Mouse (Mus musculus): ENCODE data around the gene Alg2. TPM values are rescaled to one million over a fixed set of nuclear protein-coding genes. Genes with fewer than 3 reads are reported as not detected.

Gene Alg2
- polyA plus RNA-seq, 1 experiment from 2014 or later, result 205 TPM

DNA sequence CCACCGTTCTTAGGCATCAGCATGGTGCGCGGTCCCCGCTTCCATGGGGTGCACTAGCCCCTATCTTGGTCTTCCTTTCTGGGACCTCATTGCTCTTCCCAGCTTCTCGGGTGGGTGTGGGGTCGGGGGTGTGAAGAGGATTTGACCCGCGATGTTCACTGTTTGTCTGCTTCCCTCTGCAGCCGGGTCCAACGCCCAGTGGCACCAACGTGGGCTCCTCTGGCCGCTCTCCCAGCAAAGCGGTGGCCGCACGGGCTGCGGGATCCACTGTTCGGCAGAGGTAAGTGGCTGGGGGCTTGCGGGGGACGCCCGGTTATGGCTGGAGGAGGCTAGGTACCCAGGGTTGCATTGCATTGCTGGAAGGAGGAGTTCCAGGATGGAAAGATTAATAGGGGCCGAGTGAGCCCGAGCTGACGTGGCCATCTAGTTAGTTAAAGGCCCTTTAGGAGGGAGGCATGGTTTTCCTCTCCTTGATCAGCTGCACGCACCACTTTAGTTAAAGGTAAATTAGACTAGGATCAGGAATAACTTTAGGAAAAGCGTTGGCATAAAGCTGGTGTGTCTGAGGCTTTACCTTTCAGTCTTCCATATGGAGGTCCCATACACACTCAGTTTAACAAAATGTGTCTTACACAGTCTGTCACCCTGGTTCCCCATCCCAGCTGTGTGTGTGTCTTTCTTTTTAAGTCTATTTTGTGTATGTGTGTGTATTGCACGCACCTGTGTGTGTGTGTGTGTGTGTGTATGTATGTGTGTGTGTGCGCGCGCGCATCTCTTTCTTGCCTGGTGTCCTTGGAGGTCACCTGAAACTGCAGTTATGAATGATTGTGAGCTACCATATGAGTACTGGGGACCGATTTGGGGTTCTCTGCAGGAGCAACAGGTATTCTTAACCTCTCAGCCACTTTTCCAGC is 854 bp upstream of the Alg2 start:
- Histone ChIP-seq H3K9me3 (replicated peaks; ENCODE audit: control insufficient read depth, low read length) (no peaks in the 10 kb centered on the region), H3K4me3 (ENCODE audit: low read depth, low read length) (peak overlapping the region; percentile 68), H3K4me2 (ENCODE audit: low read length) (peak overlapping the region; percentile 54), H3K27me3 (replicated peaks; ENCODE audit: control insufficient read depth, insufficient read depth, low read length) (no peaks in the 10 kb centered on the region), H3K4me1 (ENCODE audit: control insufficient read depth, insufficient read depth, low read length) (peaks cover 14% of the 10 kb centered on the region), H3K27ac (ENCODE audit: low read depth, low read length) (peak overlapping the region; percentile 97), H3K36me3 (ENCODE audit: control insufficient read depth, insufficient read depth, low read length) (peaks cover 58% of the 10 kb centered on the region), H3K9ac (ENCODE audit: low read length) (peak overlapping the region; percentile 83)
- 13% methylated on average over 31 of the region's 31 CpGs for WGBS
- ATAC-seq, result no peak; the same call in 1 of the 2 replicates
- no peak for DNase-seq (ENCODE audit: low spot score)

DNA sequence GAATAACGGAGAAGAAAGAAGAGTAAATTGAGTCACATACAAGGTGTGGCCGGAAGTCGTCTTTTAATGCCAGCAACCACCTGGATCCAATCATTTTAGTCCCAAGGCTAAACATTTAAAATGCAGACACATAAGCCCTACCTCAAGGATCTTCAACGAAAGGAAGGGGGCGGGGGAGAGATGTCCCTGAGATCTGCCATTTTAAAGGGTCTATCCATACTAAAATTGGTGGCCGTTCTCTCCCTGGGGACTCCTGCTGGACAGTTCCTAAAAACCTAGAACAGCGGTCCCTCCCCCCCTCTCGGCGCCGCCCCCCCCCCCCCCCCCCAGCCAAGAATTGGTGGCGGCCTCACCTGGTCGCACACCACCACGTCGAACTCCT is 556 bp downstream of the Alg2 start:
- H3K27ac ChIP-seq (ENCODE audit: low read depth, low read length), result peak overlapping the region; percentile 97
- H3K4me3 ChIP-seq (ENCODE audit: low read depth, low read length), result peak overlapping the region; percentile 68
- no peaks in the 10 kb centered on the region; the same call in 1 of the 2 replicates for H3K9me3 ChIP-seq (replicated peaks; ENCODE audit: control insufficient read depth, low read length)
- peaks cover 14% of the 10 kb centered on the region for H3K4me1 ChIP-seq (ENCODE audit: control insufficient read depth, insufficient read depth, low read length)
- H3K4me2 ChIP-seq (ENCODE audit: low read length), result peak overlapping the region; percentile 54
- H3K36me3 ChIP-seq (ENCODE audit: control insufficient read depth, insufficient read depth, low read length), result peaks cover 61% of the 10 kb centered on the region
- DNase-seq (ENCODE audit: low spot score), result peak; percentile 49
- 4% methylated on average over 8 of the region's 14 CpGs for WGBS
- no peaks in the 10 kb centered on the region for H3K27me3 ChIP-seq (replicated peaks; ENCODE audit: control insufficient read depth, insufficient read depth, low read length)
- peak; percentile 9 for ATAC-seq
- peak overlapping the region; percentile 83 for H3K9ac ChIP-seq (ENCODE audit: low read length)

DNA sequence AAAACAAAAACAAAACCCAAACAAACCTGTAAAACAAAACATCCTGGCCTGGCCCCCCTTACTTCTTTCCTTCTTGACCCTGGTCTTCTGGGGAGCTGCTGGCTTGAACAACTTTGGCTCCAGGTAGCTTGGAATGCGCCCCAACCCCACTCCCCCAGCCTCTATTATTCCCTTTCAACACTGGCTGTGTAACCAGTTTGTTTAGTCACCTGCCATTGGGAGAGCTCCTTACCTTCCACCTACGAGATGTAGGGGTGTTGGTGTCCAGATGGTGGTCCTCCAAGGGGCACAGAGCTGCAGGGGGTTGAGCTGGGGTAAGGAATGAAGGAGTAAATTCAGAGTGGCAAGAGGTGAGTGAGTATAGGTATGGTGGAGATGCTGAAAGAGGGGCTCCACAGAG is 6.9 kb downstream of the Alg2 start:
- Histone ChIP-seq H3K4me3 (ENCODE audit: low read depth, low read length) (no peak overlapping the region), H3K4me1 (ENCODE audit: control insufficient read depth, insufficient read depth, low read length) (no peaks in the 10 kb centered on the region), H3K9me3 (replicated peaks; ENCODE audit: control insufficient read depth, low read length) (peaks cover 4% of the 10 kb centered on the region), H3K27ac (ENCODE audit: low read depth, low read length) (no peak overlapping the region), H3K9ac (ENCODE audit: low read length) (no peak overlapping the region), H3K4me2 (ENCODE audit: low read length) (no peak overlapping the region), H3K36me3 (ENCODE audit: control insufficient read depth, insufficient read depth, low read length) (peaks cover 65% of the 10 kb centered on the region), H3K27me3 (replicated peaks; ENCODE audit: control insufficient read depth, insufficient read depth, low read length) (no peaks in the 10 kb centered on the region)
- WGBS, result 85% methylated on average over 2 of the region's 2 CpGs
- no peak for DNase-seq (ENCODE audit: low spot score)
- no peak for ATAC-seq

DNA sequence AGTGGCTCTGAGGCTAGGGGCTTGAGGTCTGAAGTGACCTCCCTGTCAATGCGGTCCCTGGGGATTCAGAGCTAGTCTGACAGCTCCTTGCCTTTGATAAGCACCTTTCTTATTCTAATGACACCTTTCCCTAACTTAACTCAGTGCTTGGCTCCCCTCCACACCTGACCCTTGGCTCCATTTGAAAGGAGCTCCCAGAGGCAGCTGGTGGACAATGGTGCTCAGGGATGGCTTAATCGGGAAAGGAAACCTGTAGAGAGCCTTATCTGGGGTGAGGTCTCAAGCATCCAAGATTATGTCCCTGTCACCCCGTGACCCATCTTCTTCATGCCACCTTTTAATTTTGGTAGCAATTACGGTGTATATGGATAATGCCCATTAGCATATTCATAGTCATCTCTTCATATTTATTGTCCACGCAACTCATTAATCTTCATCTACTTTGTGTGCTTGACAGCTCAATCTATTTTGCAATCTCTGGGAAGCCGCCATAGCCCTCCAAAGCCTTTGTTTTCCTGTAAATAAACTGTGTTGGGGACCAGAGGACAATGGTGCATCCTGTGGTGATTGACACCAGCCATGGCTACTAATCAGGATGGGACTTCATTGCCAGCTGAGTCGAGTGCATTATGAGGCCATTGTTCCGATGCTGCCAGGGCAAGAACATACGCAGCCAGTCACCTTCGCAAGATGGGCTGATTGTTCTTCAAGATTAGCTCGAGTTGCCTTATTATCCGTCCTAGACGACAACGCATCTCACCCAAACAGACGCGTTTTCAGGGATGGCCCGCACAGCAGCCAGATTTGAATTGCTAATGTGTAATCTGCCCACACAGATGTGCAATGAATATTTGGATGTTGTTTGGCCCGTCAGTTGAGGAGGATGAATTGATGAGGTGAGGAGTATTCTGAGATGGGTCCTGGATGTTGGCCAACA is 24.3 kb downstream of the Alg2 start:
- Histone ChIP-seq H3K27ac (ENCODE audit: low read depth, low read length) (no peak overlapping the region), H3K9ac (ENCODE audit: low read length) (no peak overlapping the region), H3K9me3 (replicated peaks; ENCODE audit: control insufficient read depth, low read length) (no peaks in the 10 kb centered on the region), H3K4me1 (ENCODE audit: control insufficient read depth, insufficient read depth, low read length) (peaks cover 3% of the 10 kb centered on the region; the same call in 1 of the 2 replicates), H3K27me3 (replicated peaks; ENCODE audit: control insufficient read depth, insufficient read depth, low read length) (no peaks in the 10 kb centered on the region), H3K4me2 (ENCODE audit: low read length) (no peak overlapping the region), H3K36me3 (ENCODE audit: control insufficient read depth, insufficient read depth, low read length) (no peaks in the 10 kb centered on the region), H3K4me3 (ENCODE audit: low read depth, low read length) (no peak overlapping the region)
- WGBS, result 16% methylated on average over 18 of the region's 18 CpGs
- ATAC-seq (no peak), DNase-seq (ENCODE audit: low spot score) (no peak)

DNA sequence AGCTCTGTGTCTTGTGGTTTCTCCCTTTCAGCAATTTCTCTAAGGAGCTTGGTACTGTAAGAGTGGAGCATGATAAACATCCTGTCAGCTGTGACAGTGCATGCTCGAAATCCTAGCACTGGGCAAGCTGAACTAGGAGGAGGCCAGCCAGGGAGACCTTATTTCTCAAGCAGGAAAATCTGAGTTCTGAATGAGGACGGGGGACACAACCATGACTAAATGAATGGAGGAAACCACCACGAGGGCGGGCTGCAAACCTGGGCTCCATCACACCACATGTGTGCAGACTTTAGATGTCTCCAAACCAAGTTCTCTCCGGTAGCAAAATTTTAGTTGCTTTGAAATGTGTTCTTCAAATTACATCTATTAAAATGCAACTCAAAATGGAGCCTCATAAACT is 25.0 kb downstream of the Alg2 start:
- Histone ChIP-seq H3K27ac (ENCODE audit: low read depth, low read length) (no peak overlapping the region), H3K27me3 (replicated peaks; ENCODE audit: control insufficient read depth, insufficient read depth, low read length) (no peaks in the 10 kb centered on the region), H3K9ac (ENCODE audit: low read length) (no peak overlapping the region), H3K9me3 (replicated peaks; ENCODE audit: control insufficient read depth, low read length) (no peaks in the 10 kb centered on the region), H3K4me3 (ENCODE audit: low read depth, low read length) (no peak overlapping the region), H3K4me1 (ENCODE audit: control insufficient read depth, insufficient read depth, low read length) (peaks cover 3% of the 10 kb centered on the region; the same call in 1 of the 2 replicates), H3K36me3 (ENCODE audit: control insufficient read depth, insufficient read depth, low read length) (no peaks in the 10 kb centered on the region), H3K4me2 (ENCODE audit: low read length) (no peak overlapping the region)
- WGBS, result 56% methylated on average over 5 of the region's 5 CpGs
- DNase-seq (ENCODE audit: low spot score), result no peak
- no peak for ATAC-seq

DNA sequence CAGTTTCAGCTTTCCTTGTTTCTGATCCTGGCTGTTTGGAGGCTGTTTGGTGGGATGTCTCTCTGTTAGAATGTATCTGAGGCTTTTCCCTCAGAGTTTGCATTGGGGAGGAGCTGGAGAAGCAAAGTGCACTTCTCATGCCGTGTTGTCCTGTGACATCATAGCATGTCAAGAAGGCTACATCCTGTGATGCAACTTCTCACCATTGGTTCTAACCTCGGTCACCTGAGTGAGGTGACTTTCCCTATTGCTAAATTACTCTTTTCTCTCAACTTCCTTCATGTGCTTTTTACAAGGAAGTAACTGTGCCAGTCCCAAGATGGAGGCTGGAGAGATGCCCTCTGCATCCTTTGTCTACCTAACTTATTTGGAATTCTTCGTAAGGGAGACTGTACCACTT is 25.6 kb downstream of the Alg2 start:
- Histone ChIP-seq H3K9ac (ENCODE audit: low read length) (no peak overlapping the region), H3K9me3 (replicated peaks; ENCODE audit: control insufficient read depth, low read length) (no peaks in the 10 kb centered on the region), H3K27ac (ENCODE audit: low read depth, low read length) (no peak overlapping the region), H3K4me3 (ENCODE audit: low read depth, low read length) (no peak overlapping the region), H3K4me2 (ENCODE audit: low read length) (no peak overlapping the region), H3K27me3 (replicated peaks; ENCODE audit: control insufficient read depth, insufficient read depth, low read length) (no peaks in the 10 kb centered on the region), H3K36me3 (ENCODE audit: control insufficient read depth, insufficient read depth, low read length) (no peaks in the 10 kb centered on the region), H3K4me1 (ENCODE audit: control insufficient read depth, insufficient read depth, low read length) (peaks cover 3% of the 10 kb centered on the region; the same call in 1 of the 2 replicates)
- DNase-seq (ENCODE audit: low spot score) (no peak), ATAC-seq (no peak)
- WGBS, result 90% methylated on average over 3 of the region's 3 CpGs

DNA sequence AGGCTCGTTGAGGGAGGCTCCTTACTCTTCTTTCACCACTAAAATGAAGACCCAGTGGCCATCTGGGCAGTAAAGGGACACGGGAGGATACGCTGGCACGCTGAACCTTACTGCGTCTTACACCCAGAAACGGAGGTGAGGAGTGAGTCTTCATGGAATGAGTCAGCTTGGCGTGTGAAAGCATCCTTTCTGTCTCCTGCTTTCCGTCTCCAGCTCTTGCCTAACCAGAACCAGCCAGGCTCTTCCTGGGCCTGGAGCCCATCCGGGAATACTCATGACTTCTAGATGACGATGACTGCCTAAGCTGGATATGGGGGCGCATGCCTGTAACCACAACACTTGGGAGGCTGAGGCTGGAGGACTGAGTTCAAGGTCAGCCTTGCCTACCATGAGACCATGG is 33.2 kb downstream of the Alg2 start:
- Histone ChIP-seq H3K9ac (ENCODE audit: low read length) (no peak overlapping the region), H3K4me2 (ENCODE audit: low read length) (no peak overlapping the region), H3K4me3 (ENCODE audit: low read depth, low read length) (no peak overlapping the region), H3K9me3 (replicated peaks; ENCODE audit: control insufficient read depth, low read length) (no peaks in the 10 kb centered on the region), H3K27ac (ENCODE audit: low read depth, low read length) (no peak overlapping the region), H3K4me1 (ENCODE audit: control insufficient read depth, insufficient read depth, low read length) (peaks cover 3% of the 10 kb centered on the region; the same call in 1 of the 2 replicates), H3K27me3 (replicated peaks; ENCODE audit: control insufficient read depth, insufficient read depth, low read length) (no peaks in the 10 kb centered on the region), H3K36me3 (ENCODE audit: control insufficient read depth, insufficient read depth, low read length) (no peaks in the 10 kb centered on the region)
- ATAC-seq (no peak), DNase-seq (ENCODE audit: low spot score) (no peak)
- 91% methylated on average over 11 of the region's 11 CpGs for WGBS

DNA sequence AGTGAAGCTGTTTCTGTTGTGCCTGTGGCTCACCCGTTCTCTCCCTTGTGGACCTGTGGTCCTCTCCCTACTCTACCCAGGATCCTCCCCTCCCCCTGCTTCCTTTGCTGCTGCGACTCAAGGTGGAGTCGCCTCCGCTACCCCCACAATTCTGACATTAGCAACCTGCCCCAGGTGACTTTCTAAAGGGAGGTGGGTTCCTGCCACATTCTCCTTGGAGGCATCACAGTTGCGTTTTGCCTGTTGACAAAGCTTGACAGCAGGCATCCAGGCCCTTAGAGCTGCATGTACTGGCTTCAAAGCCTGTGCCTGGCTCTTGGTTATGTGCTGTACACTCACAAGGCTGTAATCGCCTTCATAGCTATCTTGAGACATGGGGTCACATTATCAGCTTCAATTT is 35.2 kb downstream of the Alg2 start:
- Histone ChIP-seq H3K4me2 (ENCODE audit: low read length) (no peak overlapping the region), H3K4me3 (ENCODE audit: low read depth, low read length) (no peak overlapping the region), H3K36me3 (ENCODE audit: control insufficient read depth, insufficient read depth, low read length) (no peaks in the 10 kb centered on the region), H3K9me3 (replicated peaks; ENCODE audit: control insufficient read depth, low read length) (no peaks in the 10 kb centered on the region), H3K27ac (ENCODE audit: low read depth, low read length) (no peak overlapping the region), H3K9ac (ENCODE audit: low read length) (no peak overlapping the region), H3K27me3 (replicated peaks; ENCODE audit: control insufficient read depth, insufficient read depth, low read length) (no peaks in the 10 kb centered on the region), H3K4me1 (ENCODE audit: control insufficient read depth, insufficient read depth, low read length) (peaks cover 3% of the 10 kb centered on the region; the same call in 1 of the 2 replicates)
- DNase-seq (ENCODE audit: low spot score) (no peak), ATAC-seq (no peak)
- WGBS, result 81% methylated on average over 6 of the region's 6 CpGs
